Mouse (Mus musculus) hindbrain, embryonic 14.5 days (tissue): ENCODE measurements around the gene Pgs1. TPM values are rescaled to one million over a fixed set of nuclear protein-coding genes. Genes with fewer than 3 reads are reported as not detected.

ENCODE experiments used
- ATAC-seq: fragments of 200-750 bp; cut with Nextera tagmentation; 2 replicates; pipeline ENCODE4 v1.8.0; 2017; ENCODE audit warnings: moderate number of reproducible peaks, mild to moderate bottlenecking, moderate TSS enrichment, moderate library complexity; ENCODE audit not compliant: low FRiP score
- DNase-seq: peaks from one replicate; pipeline ENCODE4 v3.0.0-alpha.2; 2015; ENCODE audit warnings: low spot score
- H3K27ac ChIP-seq: fragments of 300-500 bp; sonication (generic); 2 replicates; pipeline ENCODE4 v1.5.1; 2014; ENCODE audit warnings: mild to moderate bottlenecking, moderate library complexity
- H3K27me3 ChIP-seq: fragments of 300-500 bp; sonication (generic); 2 replicates; pipeline ENCODE4 v1.6.1; 2014; ENCODE audit warnings: mild to moderate bottlenecking, low read length, mixed read lengths; ENCODE audit not compliant: control insufficient read depth, insufficient read depth
- H3K36me3 ChIP-seq: fragments of 300-500 bp; sonication (generic); replicated peaks from 2 replicates; pipeline ENCODE4 v1.6.1; 2014; ENCODE audit not compliant: control insufficient read depth, insufficient read depth
- H3K4me1 ChIP-seq: fragments of 300-500 bp; sonication (generic); replicated peaks from 2 replicates; pipeline ENCODE4 v1.6.1; 2014; ENCODE audit warnings: antibody characterized with exemption, low read length, mixed read lengths; ENCODE audit not compliant: control insufficient read depth, insufficient read depth
- H3K4me2 ChIP-seq: fragments of 300-500 bp; sonication (generic); replicated peaks from 2 replicates; pipeline ENCODE4 v1.6.1; 2014; ENCODE audit warnings: mild to moderate bottlenecking, moderate library complexity
- H3K4me3 ChIP-seq: fragments of 300-500 bp; sonication (generic); replicated peaks from 2 replicates; pipeline ENCODE4 v1.5.1; 2014; ENCODE audit warnings: mild to moderate bottlenecking, low read length
- H3K9ac ChIP-seq: fragments of 300-500 bp; sonication (generic); 2 replicates; pipeline ENCODE4 v1.6.1; 2014
- H3K9me3 ChIP-seq: fragments of 300-500 bp; sonication (generic); 2 replicates; pipeline ENCODE4 v1.6.1; 2016; ENCODE audit warnings: low read length; ENCODE audit not compliant: control insufficient read depth
- WGBS: fragments of 180-500 bp; shearing (Covaris S2); extraction: QIAGEN DNeasy Blood & Tissue Kit; methylation state at CpG from one replicate; pipeline ENCODE4 v1.1.7; 2014; 5-methylcytosine and 5-hydroxymethylcytosine counted together
- polyA plus RNA-seq: library from polyadenylated mRNA; unstranded; fragments of >200 nt; fragmentation: Nextera tagmentation; extraction: Ambion mirVana; gene quantifications from 2 replicates; pipeline ENCODE4 v1.2.1, GENCODE M21; 2014

The Pgs1 gene
- polyA plus RNA-seq, 1 experiment from 2014 or later: 48.1 TPM

DNA sequence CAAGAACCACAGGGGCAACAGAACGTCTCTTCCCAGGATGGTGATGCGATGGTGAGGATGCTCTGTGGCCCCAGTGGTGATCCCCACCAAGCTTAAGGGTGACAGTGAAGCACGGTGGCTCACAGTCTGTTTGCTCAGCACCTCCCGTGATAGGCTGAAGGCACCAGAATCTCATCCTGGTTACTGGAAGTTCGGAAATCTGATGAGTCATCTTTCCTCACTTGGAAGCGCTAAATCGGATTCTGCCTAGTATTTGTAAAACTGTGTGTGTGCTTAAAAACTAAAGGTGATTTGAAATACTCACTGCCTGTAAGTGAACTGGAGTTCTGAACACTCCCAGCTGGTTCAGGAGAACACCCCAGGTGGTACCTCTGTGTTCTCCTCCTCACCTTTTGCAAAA is 2.3 kb upstream of the Pgs1 start:
- DNase-seq: no peak
- peaks cover 20% of the 10 kb centered on the region for H3K4me1 ChIP-seq

DNA sequence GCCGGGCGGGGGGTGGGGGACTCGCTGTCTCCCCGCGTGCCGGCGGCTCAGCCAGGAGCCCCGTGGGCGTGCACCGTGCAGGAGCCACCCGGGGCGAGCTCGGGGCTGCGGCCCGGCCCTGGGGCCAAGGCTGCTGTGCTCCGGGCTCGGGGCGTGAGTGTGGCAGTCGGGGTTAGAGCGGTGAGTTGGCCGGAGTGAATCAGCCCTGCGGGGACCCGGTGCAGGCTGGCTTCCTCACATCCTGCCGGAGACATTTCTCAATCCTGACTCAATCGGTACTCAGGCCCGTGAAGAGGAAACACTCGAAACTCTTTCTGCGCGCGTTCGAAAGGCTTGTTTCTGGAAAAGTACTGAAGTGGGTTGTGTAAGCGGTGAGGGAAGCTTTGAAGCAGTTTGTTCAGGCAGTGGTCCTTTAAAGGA is 950 bp downstream of the Pgs1 start:
- Histone ChIP-seq H3K27me3 (no peaks in the 10 kb centered on the region), H3K27ac (peak overlapping the region; percentile 47; the same call in 1 of the 2 replicates), H3K9me3 (no peaks in the 10 kb centered on the region), H3K4me3 (peak overlapping the region; percentile 97), H3K4me1 (peaks cover 25% of the 10 kb centered on the region), H3K9ac (peak overlapping the region; percentile 91), H3K4me2 (peak overlapping the region; percentile 79), H3K36me3 (no peaks in the 10 kb centered on the region)
- WGBS: under 1% methylated on average over 32 of the region's 32 CpGs
- no peak for DNase-seq
- peak; percentile 68 for ATAC-seq

More for the DNA sequence above, 2.3 kb upstream of the Pgs1 start:
- Histone ChIP-seq H3K27ac (no peak overlapping the region), H3K27me3 (no peaks in the 10 kb centered on the region), H3K4me3 (no peak overlapping the region), H3K9ac (no peak overlapping the region), H3K36me3 (no peaks in the 10 kb centered on the region), H3K4me2 (no peak overlapping the region), H3K9me3 (no peaks in the 10 kb centered on the region)
- 74% methylated on average over 7 of the region's 7 CpGs for WGBS
- no peak for ATAC-seq

DNA sequence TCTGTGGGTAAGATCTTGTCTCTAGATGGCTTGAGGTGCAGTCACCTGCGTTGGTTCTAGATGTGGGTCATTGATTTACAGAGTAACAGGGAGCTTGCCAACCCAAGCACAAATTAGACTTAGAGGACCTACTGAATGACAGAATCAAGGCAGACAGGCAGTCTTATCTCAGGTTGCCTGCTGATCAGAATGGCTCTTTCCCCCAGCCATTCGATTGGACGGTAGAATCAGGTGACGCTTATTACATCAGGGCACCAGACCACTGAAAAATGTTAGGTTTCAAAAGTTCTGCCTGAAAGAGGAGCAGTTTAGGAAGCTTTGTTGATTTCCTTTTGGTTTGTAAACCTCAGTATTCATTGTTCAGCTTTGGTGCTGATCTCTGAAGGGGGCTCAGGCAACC is 1.9 kb downstream of the Pgs1 start:
- WGBS: 72% methylated on average over 4 of the region's 4 CpGs

DNA sequence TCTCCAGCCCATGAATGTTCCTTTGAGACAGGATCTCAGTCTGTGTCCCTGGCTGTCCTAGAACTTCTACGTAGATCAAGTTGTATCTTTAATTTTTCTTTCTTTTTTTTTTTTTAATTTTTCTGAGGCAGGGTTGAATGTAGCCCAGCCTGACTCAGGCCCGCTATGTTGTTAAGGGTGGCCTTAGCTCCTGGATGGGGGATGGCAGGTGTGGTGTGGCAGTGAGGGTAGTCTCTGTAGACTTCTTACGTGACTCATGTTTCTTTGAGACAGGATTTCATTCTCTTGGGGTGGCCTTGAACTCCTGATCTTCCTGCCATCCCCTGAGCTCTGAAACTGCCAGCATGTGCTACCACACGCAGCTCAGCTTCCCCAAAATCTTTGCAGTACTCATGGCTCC is 3.1 kb downstream of the Pgs1 start:
- DNase-seq (no peak), ATAC-seq (no peak)
- H3K27ac ChIP-seq: no peak overlapping the region
- H3K9ac ChIP-seq: no peak overlapping the region
- no peaks in the 10 kb centered on the region for H3K27me3 ChIP-seq
- 90% methylated on average over 4 of the region's 4 CpGs for WGBS
- H3K36me3 ChIP-seq: no peaks in the 10 kb centered on the region
- no peak overlapping the region for H3K4me3 ChIP-seq
- no peaks in the 10 kb centered on the region for H3K9me3 ChIP-seq
- H3K4me1 ChIP-seq: peaks cover 25% of the 10 kb centered on the region
- no peak overlapping the region for H3K4me2 ChIP-seq

More for the DNA sequence above, 1.9 kb downstream of the Pgs1 start:
- Histone ChIP-seq H3K9me3 (no peaks in the 10 kb centered on the region), H3K4me1 (peaks cover 25% of the 10 kb centered on the region), H3K4me3 (peak overlapping the region; percentile 97), H3K4me2 (peak overlapping the region; percentile 79), H3K36me3 (no peaks in the 10 kb centered on the region), H3K27ac (no peak overlapping the region), H3K27me3 (no peaks in the 10 kb centered on the region), H3K9ac (peak overlapping the region; percentile 91)
- DNase-seq (no peak), ATAC-seq (no peak)

DNA sequence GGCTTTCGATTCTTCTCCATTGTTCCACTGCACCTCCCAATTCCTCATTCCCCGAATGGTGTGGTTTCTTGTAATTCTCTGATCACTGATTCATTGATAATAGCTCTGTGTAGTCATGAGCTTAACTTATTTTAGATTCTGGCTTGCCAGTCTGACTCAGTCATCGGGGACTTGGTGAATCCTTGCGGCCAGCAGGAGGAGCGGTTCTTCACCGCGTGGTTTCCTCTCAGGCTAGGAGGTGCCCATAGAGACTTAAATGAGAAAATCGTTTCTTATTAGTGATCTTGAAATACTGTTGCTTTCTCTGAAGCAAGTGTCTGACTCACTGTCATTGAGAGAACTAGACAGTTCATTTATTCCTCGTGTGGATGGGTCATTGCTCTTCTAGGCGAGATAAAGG is 3.8 kb downstream of the Pgs1 start:
- H3K4me1 ChIP-seq: peaks cover 29% of the 10 kb centered on the region
- H3K4me3 ChIP-seq: no peak overlapping the region
- no peaks in the 10 kb centered on the region for H3K36me3 ChIP-seq
- no peak for DNase-seq
- no peak overlapping the region for H3K4me2 ChIP-seq
- no peak overlapping the region for H3K27ac ChIP-seq
- H3K9ac ChIP-seq: no peak overlapping the region
- ATAC-seq: no peak
- 52% methylated on average over 10 of the region's 10 CpGs for WGBS
- no peaks in the 10 kb centered on the region for H3K9me3 ChIP-seq
- H3K27me3 ChIP-seq: no peaks in the 10 kb centered on the region

DNA sequence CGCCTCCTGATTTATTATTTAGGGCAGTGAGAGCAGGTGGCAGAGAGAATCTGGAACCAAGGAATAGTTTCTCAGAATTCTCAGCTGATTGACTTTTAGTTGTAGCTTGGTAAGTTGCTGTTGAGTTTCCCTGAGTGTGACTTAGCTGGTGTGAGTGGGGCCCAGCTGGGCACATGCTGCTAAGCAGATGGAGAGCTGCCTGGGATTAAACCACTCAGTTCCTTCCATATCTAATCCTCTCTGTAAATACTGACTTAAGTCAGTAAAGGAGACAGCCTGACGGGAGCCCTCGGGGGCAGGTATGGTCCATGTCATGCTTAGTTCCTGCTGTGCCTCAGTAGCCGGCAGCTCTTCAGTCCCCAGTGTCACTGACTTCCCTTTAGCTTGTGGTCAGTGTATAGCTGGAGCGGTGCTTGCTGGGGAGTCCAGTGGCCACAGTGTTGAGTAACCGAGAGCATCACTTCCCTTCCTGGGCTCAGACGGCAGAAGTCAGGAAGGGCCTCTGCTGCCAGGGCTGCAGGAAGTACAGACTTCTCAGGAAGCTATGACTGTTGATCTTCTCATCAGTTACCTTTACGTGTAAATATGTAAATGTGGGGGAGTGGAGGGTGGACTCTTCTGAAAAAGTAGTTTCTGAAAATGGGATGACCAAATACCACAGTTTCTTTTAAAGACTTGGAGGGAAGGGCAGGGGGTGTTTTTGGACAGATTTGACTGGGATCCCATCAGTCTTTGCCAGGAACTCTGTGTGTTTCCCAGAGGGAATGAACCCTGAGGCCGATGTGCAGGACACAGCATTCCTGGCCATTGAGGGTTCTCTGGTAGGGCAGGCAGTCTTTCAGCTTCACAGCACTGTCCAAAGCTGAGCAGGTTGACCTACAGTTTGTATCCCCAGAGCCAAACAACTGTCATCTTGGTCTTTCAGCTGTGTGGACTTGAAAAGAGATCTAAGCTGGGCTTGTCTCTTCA is 5.7 kb downstream of the Pgs1 start:
- DNase-seq (no peak), ATAC-seq (no peak)
- no peaks in the 10 kb centered on the region for H3K36me3 ChIP-seq
- H3K9me3 ChIP-seq: no peaks in the 10 kb centered on the region
- H3K4me1 ChIP-seq: peaks cover 26% of the 10 kb centered on the region
- no peak overlapping the region for H3K27ac ChIP-seq
- H3K4me3 ChIP-seq: no peak overlapping the region
- H3K27me3 ChIP-seq: no peaks in the 10 kb centered on the region
- no peak overlapping the region for H3K4me2 ChIP-seq
- no peak overlapping the region for H3K9ac ChIP-seq
- 67% methylated on average over 9 of the region's 9 CpGs for WGBS

DNA sequence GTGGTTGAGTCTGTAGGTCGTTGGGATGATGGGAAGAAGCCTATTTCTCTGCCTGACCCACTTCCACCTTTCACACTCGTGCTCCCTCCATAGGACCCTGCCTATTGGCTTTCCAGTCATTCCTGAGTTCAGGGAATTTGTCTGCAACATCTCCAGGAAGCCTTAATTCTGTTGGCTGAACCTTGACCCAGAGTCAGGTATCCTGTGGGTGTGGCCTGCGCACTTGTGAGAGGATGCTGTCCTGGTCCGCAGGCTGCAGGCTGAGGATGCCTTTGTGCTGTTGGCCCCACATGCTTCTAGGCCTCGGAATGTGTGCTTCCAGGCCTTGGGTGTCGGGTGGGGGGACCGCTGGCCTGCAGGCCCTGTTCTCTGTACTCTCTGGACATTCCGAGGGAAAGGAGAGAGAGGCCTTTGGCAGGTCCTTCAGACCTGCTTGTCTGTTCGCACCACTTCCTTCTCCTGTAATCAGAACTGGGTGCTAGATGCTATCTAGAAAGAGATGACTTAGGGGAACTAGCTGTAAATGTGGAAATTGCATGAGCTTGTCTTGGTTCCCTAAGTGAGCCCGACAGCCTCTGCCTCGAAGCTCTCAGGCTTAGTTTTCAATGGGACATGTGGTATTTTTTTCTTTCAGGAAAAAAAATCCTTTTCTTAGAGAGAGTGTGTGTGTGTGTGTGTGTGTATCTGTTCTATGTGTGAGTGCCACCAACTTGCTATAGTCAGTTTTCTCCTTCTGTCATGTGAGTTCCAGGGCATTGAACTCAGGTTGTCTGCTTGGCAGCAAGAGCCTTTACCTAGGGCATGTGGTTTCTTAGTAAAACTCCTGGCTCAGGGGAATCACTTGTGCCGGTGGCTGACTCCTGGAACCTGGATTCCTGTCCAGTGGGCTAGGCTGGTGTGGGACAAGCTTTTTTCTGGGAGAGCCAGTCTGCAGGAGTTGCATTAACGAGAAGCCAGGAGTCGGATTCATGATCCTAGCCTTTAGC is 7.4 kb downstream of the Pgs1 start:
- Histone ChIP-seq H3K9ac (no peak overlapping the region), H3K9me3 (no peaks in the 10 kb centered on the region), H3K36me3 (no peaks in the 10 kb centered on the region), H3K4me1 (peaks cover 13% of the 10 kb centered on the region; the same call in 1 of the 2 replicates), H3K4me2 (no peak overlapping the region), H3K27me3 (no peaks in the 10 kb centered on the region), H3K27ac (no peak overlapping the region), H3K4me3 (no peak overlapping the region)
- ATAC-seq (no peak), DNase-seq (no peak)
- WGBS: 81% methylated on average over 14 of the region's 14 CpGs

DNA sequence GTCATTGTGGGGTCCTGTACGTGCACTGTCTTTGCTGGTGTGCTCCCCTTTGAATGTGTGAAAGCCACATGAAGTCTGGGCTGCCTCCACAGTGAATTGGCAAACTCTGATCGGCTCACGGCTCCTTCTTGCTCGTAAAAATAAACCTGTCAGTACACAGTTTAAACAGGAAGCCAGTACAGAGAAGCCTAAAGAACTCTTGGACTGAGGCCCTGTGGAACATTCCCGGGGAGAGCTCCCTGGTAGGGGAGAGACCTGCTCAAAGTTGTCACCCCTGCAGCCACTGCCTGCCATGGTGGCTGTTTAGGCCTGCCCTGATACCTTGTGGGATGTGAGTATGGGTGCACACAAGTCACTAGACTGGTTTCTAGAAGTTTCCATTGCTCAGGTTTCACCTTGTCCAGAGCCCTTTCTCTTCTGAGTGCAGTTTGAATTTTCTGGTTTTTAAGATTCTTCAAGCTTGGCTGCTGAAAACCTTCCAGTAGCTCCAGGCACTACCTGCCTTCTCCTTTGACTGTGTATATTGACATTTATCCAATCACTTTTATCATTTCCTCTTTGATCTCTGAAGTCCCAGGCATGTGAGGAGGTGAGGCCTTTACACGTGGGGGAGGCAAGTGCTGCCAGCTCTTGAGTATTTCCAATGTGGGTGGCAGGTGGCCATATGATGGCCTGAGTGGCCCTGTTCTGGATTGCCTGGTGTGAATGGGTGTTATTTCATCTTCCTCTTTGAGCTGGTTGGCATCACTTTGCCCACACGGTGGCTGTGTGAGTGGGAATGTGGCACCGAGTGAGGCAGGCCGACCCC is 8.4 kb downstream of the Pgs1 start:
- H3K27ac ChIP-seq: no peak overlapping the region
- no peak for ATAC-seq

More for the DNA sequence above, 8.4 kb downstream of the Pgs1 start:
- H3K36me3 ChIP-seq: peaks cover 4% of the 10 kb centered on the region; the same call in 1 of the 2 replicates
- no peaks in the 10 kb centered on the region for H3K27me3 ChIP-seq
- no peak overlapping the region for H3K9ac ChIP-seq
- WGBS: 68% methylated on average over 9 of the region's 9 CpGs
- H3K9me3 ChIP-seq: no peaks in the 10 kb centered on the region
- no peak overlapping the region for H3K4me3 ChIP-seq
- no peak for DNase-seq
- H3K4me1 ChIP-seq: peaks cover 7% of the 10 kb centered on the region; the same call in 1 of the 2 replicates
- no peak overlapping the region for H3K4me2 ChIP-seq
